Comparison of ENCODE assay signal across 8 mouse cellular contexts in the genomic region with DNA sequence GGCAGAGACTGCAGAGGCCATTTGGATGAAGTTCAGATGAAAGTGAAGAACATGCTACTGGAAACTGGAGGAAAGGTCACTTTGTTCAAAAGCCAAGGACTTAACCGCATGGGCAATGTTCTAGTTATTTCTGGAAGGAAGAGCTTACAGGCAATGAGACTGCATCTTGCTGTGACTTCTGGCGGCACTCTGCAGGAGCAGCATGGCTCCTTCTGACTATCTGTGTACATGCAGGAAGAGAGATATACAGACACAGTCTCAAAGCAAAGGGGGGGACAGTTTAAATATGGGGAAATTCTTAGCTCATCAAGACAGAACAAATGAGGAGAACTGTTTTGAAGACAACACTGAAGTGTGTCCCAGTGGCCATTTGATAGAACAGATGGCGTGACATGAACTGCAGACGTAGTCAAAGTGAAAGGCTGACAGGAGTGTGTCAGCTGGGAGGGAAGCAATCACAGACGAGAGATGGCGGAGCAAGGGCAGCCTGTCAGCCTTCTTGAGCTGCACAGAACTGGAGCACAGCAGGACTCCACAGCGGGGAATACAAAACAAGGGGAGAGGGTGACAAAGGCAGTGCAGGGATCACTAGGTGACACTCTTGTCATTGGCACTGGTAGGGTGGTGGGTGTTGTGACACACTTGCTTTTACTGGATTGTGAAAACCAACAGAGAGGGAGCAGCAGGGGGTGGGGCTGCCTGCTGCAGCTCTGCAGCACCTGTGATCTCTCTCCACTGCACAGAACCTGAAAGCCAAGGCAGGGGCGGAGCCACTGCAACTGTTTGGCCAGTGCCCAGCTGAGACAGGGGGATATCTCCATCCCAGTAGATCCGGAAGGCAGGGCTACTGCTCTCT.
A peak's percentile ranks its signal among the peaks of the same experiment; 100 is the strongest.
DNase-seq lines count a peak whose midpoint lies in the region; ATAC-seq lines count a peak whose summit lies in the region.

No protein-coding gene starts in this region.

- no peaks in the 10 kb centered on the region for H3K27me3 ChIP-seq in limb, embryonic 13.5 days
- H3K27me3 ChIP-seq in limb, embryonic 10.5 days (ENCODE audit: low read depth, poor library complexity, severe bottlenecking) = no peaks in the 10 kb centered on the region

- no peaks in the 10 kb centered on the region for H3K9me3 ChIP-seq in limb, embryonic 13.5 days
- no peaks in the 10 kb centered on the region for H3K9me3 ChIP-seq in limb, embryonic 10.5 days (replicated peaks)

- H3K9ac ChIP-seq in limb, embryonic 13.5 days = no peak overlapping the region

- H3K27ac ChIP-seq in limb, embryonic 13.5 days = no peak overlapping the region
- no peak overlapping the region for H3K27ac ChIP-seq in limb, embryonic 10.5 days

- H3K4me2 ChIP-seq in limb, embryonic 13.5 days (replicated peaks) = no peak overlapping the region

- DNase-seq in limb, embryonic 10.5 days (ENCODE audit: low spot score) = no peak
- peak; percentile 55 for DNase-seq in cerebellum, adult 11 months
- peak; percentile 55 for DNase-seq in heart, adult 8-10 months (ENCODE audit: low spot score)
- DNase-seq in kidney, adult 9 months = peak; percentile 72
- DNase-seq in lung, postnatal 10 days = peak; percentile 60
- DNase-seq in skeletal muscle tissue, adult 2 months (ENCODE audit: low read depth, low spot score) = peak; percentile 84

- 0 out of 2 replicates have a peak, but pooled peaks cover 5% of the 10 kb centered on the region for H3K4me1 ChIP-seq in limb, embryonic 13.5 days
- peaks cover 5% of the 10 kb centered on the region for H3K4me1 ChIP-seq in limb, embryonic 10.5 days

- ATAC-seq in limb, embryonic 13.5 days (ENCODE audit: low FRiP score, low read depth) = peak; percentile 36; the same call in 1 of the 2 replicates
- ATAC-seq in CD4-positive, CD25-positive, alpha-beta regulatory T cell, adult 4 months = no peak

- H3K36me3 ChIP-seq in limb, embryonic 13.5 days = peaks cover 11% of the 10 kb centered on the region
- H3K36me3 ChIP-seq in limb, embryonic 10.5 days = peaks cover 41% of the 10 kb centered on the region

- 64% methylated on average over 9 of the region's 9 CpGs for WGBS in limb, embryonic 13.5 days
- WGBS in limb, embryonic 10.5 days = 69% methylated on average over 9 of the region's 9 CpGs

- no peak overlapping the region for H3K4me3 ChIP-seq in limb, embryonic 13.5 days
- no peak overlapping the region for H3K4me3 ChIP-seq in limb, embryonic 10.5 days
